Mouse (Mus musculus): ENCODE results near the gene Hid1. TPM values are rescaled to one million over a fixed set of nuclear protein-coding genes. Genes with fewer than 3 reads are reported as not detected.

Gene Hid1
- 19.3 and 54.9 TPM in 2 replicates for polyA plus RNA-seq (2012; rRNA removed; ENCODE audit: low replicate concordance)

DNA sequence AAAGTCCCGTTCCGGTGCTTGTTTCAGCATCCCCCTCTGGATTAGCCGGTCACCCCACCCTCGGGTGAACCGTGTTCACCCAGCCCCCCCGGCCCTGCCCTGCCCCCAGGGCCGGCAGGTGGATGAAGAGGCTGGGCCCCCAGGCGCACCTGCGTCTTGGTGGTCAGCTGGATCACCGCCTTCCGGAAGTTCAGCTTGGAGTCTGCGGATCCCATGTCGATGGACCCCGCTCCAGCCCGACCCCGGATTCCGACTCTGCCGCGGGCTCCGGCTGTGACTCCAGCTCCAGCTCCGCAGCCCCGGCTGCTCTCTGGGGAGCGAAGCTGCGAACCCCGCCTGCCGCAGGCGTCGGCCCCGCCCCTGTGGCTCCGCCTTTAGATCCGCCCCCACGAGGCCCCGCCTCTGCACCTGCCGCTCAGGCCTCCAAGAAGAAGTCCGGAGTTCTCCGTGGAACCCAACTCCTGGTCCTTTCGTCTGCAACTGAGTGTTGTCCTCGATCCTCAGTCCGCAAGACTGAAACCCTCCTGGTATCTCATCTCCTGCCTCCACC, at the start of gene Hid1:
Hid1 (minus strand) TSS at position 362 of the 550 bp plus-strand sequence.

DNA sequence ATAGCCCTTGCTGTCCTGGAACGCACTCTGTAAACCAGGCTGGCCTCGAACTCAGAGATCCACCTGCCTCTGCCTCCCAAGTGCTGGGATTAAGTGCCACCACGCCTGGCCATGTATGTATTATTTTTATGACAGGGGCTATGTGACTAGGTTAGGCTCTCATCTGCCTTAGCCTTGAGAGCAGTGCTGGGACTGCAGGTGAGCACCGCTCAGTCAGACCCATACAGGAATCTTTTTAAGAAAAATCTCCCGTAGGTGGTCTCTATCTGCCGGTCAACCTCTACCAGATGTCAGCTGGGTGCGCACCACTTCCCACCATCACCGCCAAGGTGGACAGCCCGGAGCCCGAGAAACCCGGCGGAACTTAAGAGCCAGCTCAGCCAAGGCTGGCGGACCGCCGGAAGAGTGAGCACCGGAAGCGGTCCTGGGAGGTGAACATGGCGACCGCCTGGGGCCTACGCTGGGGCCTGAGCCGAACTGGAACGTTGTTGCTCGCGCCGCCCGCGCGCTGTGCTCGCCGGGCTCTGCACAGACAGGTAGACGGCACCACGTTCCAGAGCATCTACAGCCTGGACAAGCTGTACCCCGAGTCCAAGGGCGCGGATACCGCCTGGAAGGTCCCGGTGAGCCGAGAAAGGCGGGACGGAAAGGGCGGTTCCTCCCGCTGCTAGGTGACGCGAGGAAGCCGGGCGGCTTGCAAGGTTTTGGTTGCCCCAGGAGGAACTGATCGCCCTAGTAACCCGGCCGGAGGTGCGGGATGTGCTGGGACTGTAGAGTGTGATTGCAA, 36.0 kb upstream of the Hid1 start, which contains the start of gene Mrpl58:
Mrpl58 (plus strand) TSS at position 415 of the 787 bp plus-strand sequence.

DNA sequence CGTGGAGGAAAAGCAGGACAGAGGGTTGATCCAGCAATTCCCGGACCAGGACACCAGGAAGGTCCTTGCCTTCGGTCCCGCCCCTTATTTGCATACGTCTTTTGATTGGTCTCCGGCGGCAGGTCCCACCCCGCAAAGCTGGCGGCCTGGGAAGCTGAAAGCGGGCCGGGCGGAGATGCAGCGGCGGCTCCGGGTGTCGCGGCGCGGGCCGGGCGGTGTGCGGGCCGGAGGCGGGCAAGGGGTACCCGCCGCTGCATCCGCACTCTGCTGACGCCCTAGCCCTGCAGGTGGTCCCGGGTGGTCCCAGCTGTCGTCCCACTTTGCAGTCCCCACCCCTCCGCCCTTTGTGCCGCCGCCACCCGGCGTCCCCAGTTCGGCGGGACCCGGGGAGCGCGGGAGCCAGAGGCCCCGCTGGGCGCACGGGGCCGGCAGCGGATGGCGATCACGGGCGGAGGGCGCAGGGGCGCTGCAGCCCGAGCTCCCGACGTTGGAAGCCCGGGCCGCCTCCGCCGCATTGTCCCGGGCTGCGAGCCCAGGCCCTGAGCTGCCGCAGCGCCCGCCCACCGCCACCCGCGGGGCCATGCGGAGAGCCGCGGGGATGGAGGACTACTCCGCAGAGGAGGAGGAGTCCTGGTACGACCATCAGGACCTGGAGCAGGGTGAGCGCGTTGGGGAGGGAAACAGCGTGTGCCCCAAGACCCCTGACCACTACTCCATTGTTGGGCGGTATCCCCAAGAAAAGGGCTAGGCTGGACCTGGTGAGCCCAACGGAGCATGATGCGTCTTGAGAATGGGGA, 14.4 kb upstream of the Hid1 start, which contains the start of gene Cdr2l:
Cdr2l (plus strand) TSS at position 174 of the 797 bp plus-strand sequence.

GRCm38 (mm10) chr11:115334531-115334930, 33.0 kb downstream of the Hid1 start, which contains the start of gene Otop3:
TSS of gene Otop3 (plus strand) at chr11:115334731.

GRCm38 (mm10) chr11:115321906-115322693, 45.5 kb downstream of the Hid1 start, which contains the start of gene Ush1g:
TSS of gene Ush1g (minus strand) at chr11:115322041.

DNA sequence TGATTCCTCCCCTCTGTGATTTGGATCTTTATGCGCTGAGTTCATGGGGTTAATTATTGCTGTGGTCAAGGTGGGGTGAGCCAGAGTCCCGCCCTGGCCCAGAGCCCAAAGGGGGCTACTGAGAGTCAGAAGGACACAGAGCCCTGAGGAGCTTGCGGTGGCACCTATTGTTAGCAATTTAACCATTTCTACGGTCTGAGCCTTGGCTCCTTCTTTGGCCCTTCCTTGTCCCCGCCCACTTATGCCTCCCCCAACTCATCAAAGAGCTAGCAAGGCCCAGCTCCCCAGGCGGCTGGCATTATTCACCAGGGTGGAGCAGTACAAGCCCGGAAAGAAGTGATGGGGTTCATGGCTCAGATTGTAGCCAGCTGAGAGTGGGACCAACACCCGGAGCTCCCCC, 60.7 kb downstream of the Hid1 start, which contains the start of gene Otop2:
Otop2 (plus strand) TSS at position 301 of the 400 bp plus-strand sequence.

Other genes with a start within 250 kb of the Hid1 start
- 4.5 and 5.2 TPM in 2 replicates for gene Cd300lf, start 233.8 kb downstream of the Hid1 start, polyA plus RNA-seq (2012; rRNA removed; ENCODE audit: low replicate concordance)
- gene Slc9a3r1, start 204.4 kb downstream of the Hid1 start, polyA plus RNA-seq (2012; rRNA removed; ENCODE audit: low replicate concordance): 239 and 866 TPM in 2 replicates
- gene Tmem104, start 180.3 kb downstream of the Hid1 start, polyA plus RNA-seq (2012; rRNA removed; ENCODE audit: low replicate concordance): 12.2 and 17.0 TPM in 2 replicates
- gene Nat9, start 179.9 kb downstream of the Hid1 start, polyA plus RNA-seq (2012; rRNA removed; ENCODE audit: low replicate concordance): 17.4 and 27.6 TPM in 2 replicates
- gene Grin2c, start 100.5 kb downstream of the Hid1 start, polyA plus RNA-seq (2012; rRNA removed; ENCODE audit: low replicate concordance): 0.16 and 0.24 TPM in 2 replicates
- gene Fdxr, start 90.7 kb downstream of the Hid1 start, polyA plus RNA-seq (2012; rRNA removed; ENCODE audit: low replicate concordance): 18.3 and 20.0 TPM in 2 replicates
- 0.69 and 2.5 TPM in 2 replicates for gene Fads6, start 70.1 kb downstream of the Hid1 start, polyA plus RNA-seq (2012; rRNA removed; ENCODE audit: low replicate concordance)
- gene Otop2, start 60.6 kb downstream of the Hid1 start, polyA plus RNA-seq (2012; rRNA removed; ENCODE audit: low replicate concordance): 0.07 and 1.7 TPM in 2 replicates
- 0.15 and 0.17 TPM in 2 replicates for gene Ush1g, start 45.7 kb downstream of the Hid1 start, polyA plus RNA-seq (2012; rRNA removed; ENCODE audit: low replicate concordance)
- gene Otop3, start 33.0 kb downstream of the Hid1 start, polyA plus RNA-seq (2012; rRNA removed; ENCODE audit: low replicate concordance): 12.8 and 196 TPM in 2 replicates
- gene Cdr2l, start 14.2 kb upstream of the Hid1 start, polyA plus RNA-seq (2012; rRNA removed; ENCODE audit: low replicate concordance): 3.3 and 4.8 TPM in 2 replicates
- gene Mrpl58, start 36.0 kb upstream of the Hid1 start, polyA plus RNA-seq (2012; rRNA removed; ENCODE audit: low replicate concordance): 53.6 and 65.8 TPM in 2 replicates
- 23.6 and 30.4 TPM in 2 replicates for gene Atp5h, start 52.2 kb upstream of the Hid1 start, polyA plus RNA-seq (2012; rRNA removed; ENCODE audit: low replicate concordance)
- gene Kctd2, start 52.4 kb upstream of the Hid1 start, polyA plus RNA-seq (2012; rRNA removed; ENCODE audit: low replicate concordance): 16.2 and 31.2 TPM in 2 replicates
- gene Trim80, start 72.8 kb upstream of the Hid1 start, polyA plus RNA-seq (2012; rRNA removed; ENCODE audit: low replicate concordance): 9.0 and 13.0 TPM in 2 replicates
- gene Slc16a5, start 94.7 kb upstream of the Hid1 start, polyA plus RNA-seq (2012; rRNA removed; ENCODE audit: low replicate concordance): 137 and 218 TPM in 2 replicates
- 17.0 and 21.2 TPM in 2 replicates for gene Armc7, start 107.9 kb upstream of the Hid1 start, polyA plus RNA-seq (2012; rRNA removed; ENCODE audit: low replicate concordance)
- 74.7 and 121 TPM in 2 replicates for gene Nt5c, start 124.1 kb upstream of the Hid1 start, polyA plus RNA-seq (2012; rRNA removed; ENCODE audit: low replicate concordance)
- 285 and 464 TPM in 2 replicates for gene Jpt1, start 146.6 kb upstream of the Hid1 start, polyA plus RNA-seq (2012; rRNA removed; ENCODE audit: low replicate concordance)
- gene Sumo2, start 168.5 kb upstream of the Hid1 start, polyA plus RNA-seq (2012; rRNA removed; ENCODE audit: low replicate concordance): 4.9 and 7.1 TPM in 2 replicates
- 12.0 and 19.6 TPM in 2 replicates for gene Nup85, start 196.7 kb upstream of the Hid1 start, polyA plus RNA-seq (2012; rRNA removed; ENCODE audit: low replicate concordance)
- gene Mrps7, start 236.2 kb upstream of the Hid1 start, polyA plus RNA-seq (2012; rRNA removed; ENCODE audit: low replicate concordance): 11.1 and 12.3 TPM in 2 replicates
- 15.5 and 28.9 TPM in 2 replicates for gene Gga3, start 236.3 kb upstream of the Hid1 start, polyA plus RNA-seq (2012; rRNA removed; ENCODE audit: low replicate concordance)
- gene Mif4gd, start 245.2 kb upstream of the Hid1 start, polyA plus RNA-seq (2012; rRNA removed; ENCODE audit: low replicate concordance): 58.2 and 91.8 TPM in 2 replicates